Mouse (Mus musculus) CH12.LX (cell line): Measurements from ENCODE around the gene Fance. TPM values are rescaled to one million over a fixed set of nuclear protein-coding genes. Genes with fewer than 3 reads are reported as not detected.

Source experiments
- DNase-seq: peaks from one replicate; pipeline ENCODE4 v3.0.0-alpha.2; 2013; ENCODE audit errors: extremely low read depth
- H3K27ac ChIP-seq: 2 replicates; pipeline ENCODE4 v1.5.1; 2012; ENCODE audit warnings: low read depth, mild to moderate bottlenecking, control low read depth, moderate library complexity; ENCODE audit not compliant: insufficient read depth
- H3K27me3 ChIP-seq: replicated peaks from 2 replicates; pipeline ENCODE3; 2012; ENCODE audit warnings: inconsistent platforms
- H3K36me3 ChIP-seq, 2 experiments: replicated peaks in 1 of 2; 2 replicates each; pipeline versions ENCODE3 to v1.6.1; 2012; ENCODE audit warnings: inconsistent platforms in 1 of 2, low read length in 1 of 2, mild to moderate bottlenecking in 1 of 2, mixed read lengths in 1 of 2, moderate library complexity in 1 of 2; ENCODE audit not compliant: control insufficient read depth in 1 of 2, insufficient read depth in 1 of 2
- H3K4me1 ChIP-seq, 2 experiments: 2 replicates each; pipeline ENCODE4 v1.6.1; 2012; ENCODE audit warnings: inconsistent platforms in 1 of 2, moderate library complexity in 1 of 2; ENCODE audit not compliant: insufficient read depth in 2 of 2, control insufficient read depth in 1 of 2
- H3K4me2 ChIP-seq: 2 replicates; pipeline ENCODE4 v1.6.1; 2012; ENCODE audit warnings: low read depth, mild to moderate bottlenecking, control low read depth; ENCODE audit not compliant: poor library complexity, insufficient read depth, severe bottlenecking
- H3K4me3 ChIP-seq, 3 experiments: fragments of 150-350 bp in 1 of 3; sonication (generic) in 1 of 3; replicated peaks in 1 of 3; 2 replicates each; pipeline versions ENCODE3 to v1.5.1; 2011 to 2012; ENCODE audit warnings: low read depth in 2 of 3, low read length in 2 of 3, mild to moderate bottlenecking in 2 of 3, moderate library complexity in 2 of 3, control low read depth in 1 of 3, improper control_type of control experiment in 1 of 3, inconsistent platforms in 1 of 3, mixed read lengths in 1 of 3; ENCODE audit not compliant: poor library complexity in 1 of 3
- H3K79me2 ChIP-seq: replicated peaks from 2 replicates; pipeline ENCODE4 v1.6.1; 2012; ENCODE audit warnings: mild to moderate bottlenecking, moderate library complexity; ENCODE audit not compliant: control insufficient read depth, poor library complexity, insufficient read depth, severe bottlenecking; ENCODE audit errors: extremely low read depth
- H3K9ac ChIP-seq: 2 replicates; pipeline ENCODE4 v1.6.1; 2012; ENCODE audit warnings: low read depth, mild to moderate bottlenecking, control low read depth, moderate library complexity; ENCODE audit not compliant: insufficient read depth
- H3K9me3 ChIP-seq: replicated peaks from 2 replicates; pipeline ENCODE3; 2012; ENCODE audit warnings: low read length, inconsistent platforms, mixed read lengths
- BHLHE40 ChIP-seq: IDR thresholded peaks from 2 replicates; pipeline ENCODE4 v1.6.1; 2011; ENCODE audit warnings: mild to moderate bottlenecking, low read depth, low read length, improper control_type of control experiment
- CHD1 ChIP-seq: IDR thresholded peaks from 2 replicates; pipeline ENCODE4 v1.6.1; 2012; ENCODE audit warnings: low read depth, low read length, improper control_type of control experiment, inconsistent platforms
- CHD2 ChIP-seq: IDR thresholded peaks from 2 replicates; pipeline ENCODE4 v1.6.1; 2011; ENCODE audit warnings: low read length, improper control_type of control experiment
- CTCF ChIP-seq, 2 experiments: IDR thresholded peaks in 1 of 2; conservative IDR thresholded peaks in 1 of 2; 2 replicates each; pipeline ENCODE4 v1.5.1; 2011 to 2012; ENCODE audit warnings: low read depth in 2 of 2, low read length in 2 of 2, improper control_type of control experiment in 1 of 2, inconsistent platforms in 1 of 2, mild to moderate bottlenecking in 1 of 2, moderate library complexity in 1 of 2
- EP300 ChIP-seq: IDR thresholded peaks from 2 replicates; pipeline ENCODE4 v1.6.1; 2011; ENCODE audit warnings: low read length, improper control_type of control experiment
- JUND ChIP-seq: conservative IDR thresholded peaks from 2 replicates; pipeline ENCODE4 v1.6.1; 2011; ENCODE audit warnings: low read depth, low read length, improper control_type of control experiment
- KAT2A ChIP-seq: IDR thresholded peaks from 2 replicates; pipeline ENCODE4 v1.6.1; 2012; ENCODE audit warnings: low read length, improper control_type of control experiment, inconsistent platforms; ENCODE audit not compliant: insufficient replicate concordance
- MAX ChIP-seq: IDR thresholded peaks from 2 replicates; pipeline ENCODE4 v1.6.1; 2011; ENCODE audit warnings: low read length, improper control_type of control experiment
- MXI1 ChIP-seq: IDR thresholded peaks from 2 replicates; pipeline ENCODE4 v1.6.1; 2011; ENCODE audit warnings: mild to moderate bottlenecking, low read depth, low read length, improper control_type of control experiment
- PAX5 ChIP-seq: IDR thresholded peaks from 2 replicates; pipeline ENCODE4 v1.6.1; 2012; ENCODE audit warnings: low read length, inconsistent platforms, mixed read lengths
- RAD21 ChIP-seq: IDR thresholded peaks from 2 replicates; pipeline ENCODE4 v1.6.1; 2011; ENCODE audit warnings: low read depth, mild to moderate bottlenecking, low read length, improper control_type of control experiment, moderate library complexity
- RCOR1 ChIP-seq: conservative IDR thresholded peaks from 2 replicates; pipeline ENCODE4 v1.6.1; 2012; ENCODE audit warnings: low read depth, mild to moderate bottlenecking, inconsistent platforms, low read length, improper control_type of control experiment
- SMC3 ChIP-seq: IDR thresholded peaks from 2 replicates; pipeline ENCODE4 v1.6.1; 2011; ENCODE audit warnings: low read depth, low read length, improper control_type of control experiment
- TCF12 ChIP-seq: IDR thresholded peaks from 2 replicates; pipeline ENCODE4 v1.6.1; 2014; ENCODE audit warnings: low read depth, mild to moderate bottlenecking, inconsistent platforms, low read length, improper control_type of control experiment
- UBTF ChIP-seq: IDR thresholded peaks from 2 replicates; pipeline ENCODE4 v1.6.1; 2012; ENCODE audit warnings: low read depth, mild to moderate bottlenecking, inconsistent platforms, low read length, improper control_type of control experiment, moderate library complexity
- USF1 ChIP-seq: IDR thresholded peaks from 2 replicates; pipeline ENCODE4 v1.6.1; 2014; ENCODE audit warnings: low read depth, mild to moderate bottlenecking, inconsistent platforms, low read length, improper control_type of control experiment
- USF2 ChIP-seq: conservative IDR thresholded peaks from 2 replicates; pipeline ENCODE4 v1.6.1; 2011; ENCODE audit warnings: low read depth, low read length, improper control_type of control experiment
- ZKSCAN1 ChIP-seq: IDR thresholded peaks from 2 replicates; pipeline ENCODE4 v1.6.1; 2012; ENCODE audit warnings: low read depth, inconsistent platforms, low read length, improper control_type of control experiment, borderline replicate concordance
- ZMIZ1 ChIP-seq: IDR thresholded peaks from 2 replicates; pipeline ENCODE4 v1.6.1; 2012; ENCODE audit warnings: low read depth, mild to moderate bottlenecking, inconsistent platforms, low read length, improper control_type of control experiment
- dilution Hi-C: fragments of 300-500 bp; cut with MboI; formaldehyde crosslinking; loops from 2 replicates; pipeline ENCODE4 v1.14.3; 2020; ENCODE audit warnings: low sequenced_read_pairs; ENCODE audit not compliant: extremely low pct_unique_long_range_greater_than_20kb, extremely low pct_ligation_motif_present
- in situ Hi-C: fragments of 300-500 bp; cut with MboI; formaldehyde crosslinking; loops from 3 replicates; pipeline ENCODE4 v1.14.3; 2019; ENCODE audit warnings: low sequenced_read_pairs, low pct_ligation_motif_present, low pct_unique_long_range_greater_than_20kb, mixed read lengths
- polyA plus RNA-seq: library from polyadenylated mRNA; unstranded; fragments of >175 nt; gene quantifications from 2 replicates; pipeline ENCODE4 v1.2.1, GENCODE M21; 2012; ENCODE audit warnings: low read depth; ENCODE audit not compliant: insufficient read length
- total RNA-seq, 2 experiments: library from RNA; depleted of rRNA; stranded (reverse); fragments of 300-350 nt in 1 of 2; fragments of >200 nt in 1 of 2; gene quantifications; 2 replicates each; pipeline ENCODE4 v1.2.3; 2012 to 2014

Gene Fance
- total and polyA plus RNA-seq, 3 experiments = 17.4 to 37.9 (median 29.6) TPM

GRCm38 (mm10) chr17:28347327-28347726 is 34.0 kb downstream of the Fance start:
- dilution Hi-C loops (no loop called here), in situ Hi-C loops (no loop called here)
- no peaks in the 10 kb centered on the region for H3K36me3 ChIP-seq
- no peak overlapping the region for H3K4me3 ChIP-seq
- H3K9ac ChIP-seq = no peak overlapping the region
- H3K4me2 ChIP-seq = no peak overlapping the region
- no peak for DNase-seq
- H3K79me2 ChIP-seq = no peaks in the 10 kb centered on the region
- no peaks in the 10 kb centered on the region for H3K9me3 ChIP-seq
- no peak overlapping the region for H3K27ac ChIP-seq
- peaks cover 11 to 21% of the 10 kb centered on the region in 2 experiments; a peak in 3 of 4 replicates for H3K4me1 ChIP-seq
- peaks cover 78% of the 10 kb centered on the region for H3K27me3 ChIP-seq
- TF ChIP-seq TCF12 = no peak
- no peak for TF ChIP-seq CHD1

DNA sequence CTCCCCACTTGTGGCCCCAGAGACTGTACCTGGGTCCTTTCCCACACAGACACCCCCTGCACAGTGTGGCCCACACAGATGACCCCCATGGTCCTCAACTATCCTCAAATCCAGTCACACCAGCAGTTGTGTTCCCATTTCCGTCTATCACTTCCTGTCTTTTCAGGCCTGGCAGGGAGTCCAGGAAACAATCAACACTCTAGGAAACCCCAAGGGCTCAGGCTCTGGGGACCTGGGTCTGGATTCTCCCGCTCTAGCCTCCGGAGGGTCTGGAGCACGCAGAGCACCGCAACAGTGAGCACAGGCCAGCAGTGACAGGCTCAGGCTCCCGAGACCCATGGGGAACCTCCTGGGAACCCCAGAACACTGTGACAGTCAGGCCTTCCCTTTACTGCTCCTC is 34.9 kb downstream of the Fance start:
- no peaks in the 10 kb centered on the region for H3K79me2 ChIP-seq
- peaks cover 11 to 21% of the 10 kb centered on the region in 2 experiments; a peak in 3 of 4 replicates for H3K4me1 ChIP-seq
- H3K9ac ChIP-seq = no peak overlapping the region
- no peaks in the 10 kb centered on the region for H3K9me3 ChIP-seq
- H3K36me3 ChIP-seq = no peaks in the 10 kb centered on the region
- no peak overlapping the region for H3K4me2 ChIP-seq
- no peak for DNase-seq
- no peak overlapping the region for H3K4me3 ChIP-seq
- H3K27me3 ChIP-seq = peaks cover 77% of the 10 kb centered on the region
- H3K27ac ChIP-seq = no peak overlapping the region
- dilution Hi-C loops = no loop called here
- in situ Hi-C loops = no loop called here
- TF ChIP-seq CHD2 (no peak), UBTF (no peak)

- Histone ChIP-seq H3K36me3 (no peaks in the 10 kb centered on the region), H3K79me2 (no peaks in the 10 kb centered on the region), H3K4me2 (no peak overlapping the region), H3K9me3 (peaks cover 6% of the 10 kb centered on the region), H3K27ac (no peak overlapping the region), H3K4me1 (peaks cover 11 to 16% of the 10 kb centered on the region in 2 experiments; a peak in 3 of 4 replicates), H3K9ac (no peak overlapping the region), H3K4me3 (no peak overlapping the region), H3K27me3 (peaks cover 79% of the 10 kb centered on the region)
- dilution Hi-C loops = no loop called here
- DNase-seq = no peak
- TF ChIP-seq MXI1 = no peak
- no peak for TF ChIP-seq CTCF (conservative IDR thresholded peaks at IDR 0.05 in 1 of 2, IDR thresholded peaks at IDR 0.05 in 1 of 2; ENCODE audit: low read depth in 2 of 2, low read length in 2 of 2)
- no peak for TF ChIP-seq EP300
- no peak for TF ChIP-seq PAX5
- TF ChIP-seq USF1 = no peak
- no peak for TF ChIP-seq USF2
- TF ChIP-seq UBTF = no peak
- TF ChIP-seq BHLHE40 = no peak
- no peak for TF ChIP-seq RCOR1
- TF ChIP-seq JUND = no peak
- TF ChIP-seq ZKSCAN1 = no peak
- no peak for TF ChIP-seq ZMIZ1
- TF ChIP-seq SMC3 = no peak
- TF ChIP-seq KAT2A = no peak
- no peak for TF ChIP-seq MAX
- TF ChIP-seq RAD21 = no peak
- in situ Hi-C loops = no loop called here
These were observed 36.1 kb downstream of the Fance start for GRCm38 (mm10) chr17:28349264-28349880.
